Mouse (Mus musculus): Measurements from ENCODE around the gene Abcc1. TPM values are rescaled to one million over a fixed set of nuclear protein-coding genes. Genes with fewer than 3 reads are reported as not detected.

Abcc1 gene
- polyA plus RNA-seq, 1 experiment from 2014 or later: 7.5 TPM

DNA sequence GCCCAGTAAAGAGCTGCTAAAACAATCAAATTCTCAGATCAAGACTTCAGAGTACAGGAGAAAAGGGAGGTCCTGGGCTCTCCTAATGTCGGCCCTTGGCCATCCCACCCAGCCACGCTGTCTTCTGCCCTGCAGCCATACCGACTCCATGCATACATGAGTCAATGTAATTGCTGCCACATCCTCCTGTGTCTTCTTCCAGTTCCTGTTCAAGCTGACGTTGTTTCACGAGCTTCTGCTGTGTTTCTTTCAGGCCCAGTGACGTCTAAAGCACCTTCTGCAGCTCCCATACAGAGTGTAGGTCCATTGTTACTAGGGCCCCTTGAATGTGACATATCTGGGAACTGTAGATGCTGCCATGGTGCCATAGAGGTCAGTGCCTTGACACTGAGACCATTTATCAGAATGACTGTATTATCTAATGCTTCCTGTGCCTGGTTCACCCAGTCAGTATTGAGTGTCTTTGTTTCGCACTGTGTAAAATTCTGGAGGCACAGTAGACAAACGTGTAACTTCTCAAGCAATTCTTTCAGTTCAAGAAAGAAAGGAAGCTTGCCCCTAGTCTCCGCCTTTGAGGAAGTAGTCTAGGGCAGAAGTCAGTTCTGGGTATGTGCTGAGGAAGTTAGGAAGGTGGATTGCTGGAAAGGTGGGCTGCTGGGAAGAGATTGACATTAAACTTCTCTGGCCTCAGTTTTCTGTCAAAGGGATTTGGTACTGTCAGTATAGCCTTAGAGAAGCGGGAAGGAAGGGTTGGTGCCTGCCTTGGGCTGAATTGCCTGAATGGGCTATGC, 116.3 kb downstream of the Abcc1 start:
- no peak for ATAC-seq (ENCODE audit: insufficient read depth, low FRiP score, low TSS enrichment)
- no peak for DNase-seq (ENCODE audit: low spot score)

DNA sequence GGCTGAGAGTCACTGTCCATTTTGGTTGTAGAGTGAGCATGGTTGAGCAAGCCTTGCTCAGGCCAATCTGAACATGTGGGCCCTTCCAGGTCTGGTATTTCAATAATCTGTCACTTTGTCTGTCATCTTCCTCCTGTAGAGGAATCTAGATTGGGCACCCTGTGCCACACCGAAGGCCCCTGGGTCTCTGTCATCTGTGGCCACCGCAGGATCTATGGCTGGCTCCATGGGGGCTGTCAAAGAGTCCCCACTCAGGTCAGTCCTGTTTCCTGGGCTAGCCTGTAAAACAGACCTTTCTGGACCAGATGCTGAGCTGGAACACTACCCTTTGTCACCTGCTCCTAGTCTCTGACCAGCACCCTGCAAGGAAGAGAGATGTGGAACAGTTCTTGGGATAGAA, 118.3 kb downstream of the Abcc1 start:
- 94% methylated on average over 2 of the region's 2 CpGs for WGBS
- no peak for DNase-seq (ENCODE audit: low spot score)
- ATAC-seq (ENCODE audit: insufficient read depth, low FRiP score, low TSS enrichment): no peak

More for the DNA sequence above, 116.3 kb downstream of the Abcc1 start:
- Histone ChIP-seq H3K36me3 (ENCODE audit: control insufficient read depth, insufficient read depth, low read length) (peaks cover 2% of the 10 kb centered on the region; the same call in 1 of the 2 replicates), H3K27me3 (ENCODE audit: control insufficient read depth, insufficient read depth, low read length) (no peaks in the 10 kb centered on the region), H3K9ac (ENCODE audit: low read length) (no peak overlapping the region), H3K4me3 (ENCODE audit: low read depth, low read length) (no peak overlapping the region), H3K9me3 (ENCODE audit: control insufficient read depth, low read length) (no peaks in the 10 kb centered on the region), H3K4me1 (ENCODE audit: control insufficient read depth, insufficient read depth, low read length) (no peaks in the 10 kb centered on the region), H3K4me2 (ENCODE audit: low read depth) (no peak overlapping the region), H3K27ac (ENCODE audit: low read depth, low read length) (no peak overlapping the region)
- WGBS: 77% methylated on average over 10 of the region's 10 CpGs

GRCm38 (mm10) chr16:14483221-14483620, 121.9 kb downstream of the Abcc1 start:
- no peaks in the 10 kb centered on the region for H3K36me3 ChIP-seq (ENCODE audit: control insufficient read depth, insufficient read depth, low read length)
- H3K4me2 ChIP-seq (ENCODE audit: low read depth): no peak overlapping the region
- WGBS: 78% methylated on average over 1 of the region's 1 CpGs
- H3K27me3 ChIP-seq (ENCODE audit: control insufficient read depth, insufficient read depth, low read length): no peaks in the 10 kb centered on the region
- H3K27ac ChIP-seq (ENCODE audit: low read depth, low read length): no peak overlapping the region
- no peak overlapping the region for H3K9ac ChIP-seq (ENCODE audit: low read length)
- ATAC-seq (ENCODE audit: insufficient read depth, low FRiP score, low TSS enrichment) (no peak), DNase-seq (ENCODE audit: low spot score) (no peak)
- no peak overlapping the region for H3K4me3 ChIP-seq (ENCODE audit: low read depth, low read length)
- H3K4me1 ChIP-seq (ENCODE audit: control insufficient read depth, insufficient read depth, low read length): no peaks in the 10 kb centered on the region
- no peaks in the 10 kb centered on the region for H3K9me3 ChIP-seq (ENCODE audit: control insufficient read depth, low read length)

More for the DNA sequence above, 118.3 kb downstream of the Abcc1 start:
- no peak overlapping the region for H3K9ac ChIP-seq (ENCODE audit: low read length)
- H3K27ac ChIP-seq (ENCODE audit: low read depth, low read length): no peak overlapping the region
- no peaks in the 10 kb centered on the region for H3K27me3 ChIP-seq (ENCODE audit: control insufficient read depth, insufficient read depth, low read length)
- no peaks in the 10 kb centered on the region for H3K4me1 ChIP-seq (ENCODE audit: control insufficient read depth, insufficient read depth, low read length)
- H3K4me3 ChIP-seq (ENCODE audit: low read depth, low read length): no peak overlapping the region
- H3K4me2 ChIP-seq (ENCODE audit: low read depth): no peak overlapping the region
- H3K9me3 ChIP-seq (ENCODE audit: control insufficient read depth, low read length): no peaks in the 10 kb centered on the region
- no peaks in the 10 kb centered on the region for H3K36me3 ChIP-seq (ENCODE audit: control insufficient read depth, insufficient read depth, low read length)

- Histone ChIP-seq H3K27me3 (ENCODE audit: control insufficient read depth, insufficient read depth, low read length) (no peaks in the 10 kb centered on the region), H3K4me1 (ENCODE audit: control insufficient read depth, insufficient read depth, low read length) (no peaks in the 10 kb centered on the region), H3K4me3 (ENCODE audit: low read depth, low read length) (no peak overlapping the region), H3K27ac (ENCODE audit: low read depth, low read length) (no peak overlapping the region), H3K9me3 (ENCODE audit: control insufficient read depth, low read length) (no peaks in the 10 kb centered on the region), H3K9ac (ENCODE audit: low read length) (no peak overlapping the region), H3K4me2 (ENCODE audit: low read depth) (no peak overlapping the region), H3K36me3 (ENCODE audit: control insufficient read depth, insufficient read depth, low read length) (no peaks in the 10 kb centered on the region)
- ATAC-seq (ENCODE audit: insufficient read depth, low FRiP score, low TSS enrichment): no peak
- 89% methylated on average over 2 of the region's 2 CpGs for WGBS
- DNase-seq (ENCODE audit: low spot score): no peak
Observed at GRCm38 (mm10) chr16:14493491-14494114, 132.2 kb downstream of the Abcc1 start.

DNA sequence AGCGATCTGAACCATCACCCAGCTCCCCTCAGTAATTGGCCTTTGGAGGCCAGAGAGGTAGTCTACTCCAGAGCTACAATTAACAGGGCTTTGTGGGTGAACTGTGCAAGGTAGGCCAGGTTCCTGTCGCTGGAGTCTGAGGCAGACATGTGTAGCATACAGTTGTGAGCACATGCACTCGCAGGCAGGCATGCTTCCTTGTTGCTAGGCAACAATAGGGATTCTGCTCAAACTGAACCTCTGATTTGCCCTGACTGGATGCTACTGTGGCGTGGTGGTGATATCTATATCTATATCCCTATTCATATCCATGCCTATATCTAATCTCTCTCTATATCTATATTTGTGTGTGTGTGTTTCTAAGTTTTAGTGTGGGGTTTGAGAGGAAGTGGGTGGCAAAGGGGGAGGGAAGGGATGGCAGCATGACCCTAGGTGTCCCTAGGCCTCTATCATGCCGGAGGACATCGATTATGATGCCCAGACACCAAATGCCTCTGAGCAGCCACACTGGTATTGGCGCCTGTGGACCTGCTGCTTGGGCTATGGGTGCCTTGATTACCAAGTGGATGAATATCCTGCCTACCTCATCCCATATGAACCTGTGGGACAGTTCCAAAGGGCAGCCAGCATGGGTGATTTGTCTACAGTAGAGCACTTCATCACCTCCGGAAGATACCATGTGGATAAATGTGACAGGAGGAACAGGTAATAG, 140.4 kb downstream of the Abcc1 start:
- ATAC-seq (ENCODE audit: insufficient read depth, low FRiP score, low TSS enrichment) (no peak), DNase-seq (ENCODE audit: low spot score) (no peak)
- no peak overlapping the region for H3K4me3 ChIP-seq (ENCODE audit: low read depth, low read length)
- H3K4me1 ChIP-seq (ENCODE audit: control insufficient read depth, insufficient read depth, low read length): no peaks in the 10 kb centered on the region
- WGBS: 85% methylated on average over 8 of the region's 8 CpGs
- no peak overlapping the region for H3K27ac ChIP-seq (ENCODE audit: low read depth, low read length)
- no peaks in the 10 kb centered on the region for H3K9me3 ChIP-seq (ENCODE audit: control insufficient read depth, low read length)
- no peaks in the 10 kb centered on the region for H3K27me3 ChIP-seq (ENCODE audit: control insufficient read depth, insufficient read depth, low read length)
- H3K4me2 ChIP-seq (ENCODE audit: low read depth): no peak overlapping the region
- H3K36me3 ChIP-seq (ENCODE audit: control insufficient read depth, insufficient read depth, low read length): no peaks in the 10 kb centered on the region
- no peak overlapping the region for H3K9ac ChIP-seq (ENCODE audit: low read length)

GRCm38 (mm10) chr16:14506461-14506860, 145.1 kb downstream of the Abcc1 start:
- DNase-seq (ENCODE audit: low spot score) (no peak), ATAC-seq (ENCODE audit: insufficient read depth, low FRiP score, low TSS enrichment) (no peak)

More at GRCm38 (mm10) chr16:14506461-14506860, 145.1 kb downstream of the Abcc1 start:
- Histone ChIP-seq H3K9ac (ENCODE audit: low read length) (no peak overlapping the region), H3K9me3 (ENCODE audit: control insufficient read depth, low read length) (no peaks in the 10 kb centered on the region), H3K4me3 (ENCODE audit: low read depth, low read length) (no peak overlapping the region), H3K27me3 (ENCODE audit: control insufficient read depth, insufficient read depth, low read length) (no peaks in the 10 kb centered on the region), H3K4me1 (ENCODE audit: control insufficient read depth, insufficient read depth, low read length) (no peaks in the 10 kb centered on the region), H3K4me2 (ENCODE audit: low read depth) (no peak overlapping the region), H3K36me3 (ENCODE audit: control insufficient read depth, insufficient read depth, low read length) (no peaks in the 10 kb centered on the region), H3K27ac (ENCODE audit: low read depth, low read length) (no peak overlapping the region)
- 15% methylated on average over 2 of the region's 2 CpGs for WGBS

Other genes with a start within 250 kb of the Abcc1 start
- 142 and 153 TPM in 2 replicates for gene Nde1, start 198.3 kb upstream of the Abcc1 start, polyA plus RNA-seq (2014; fragmentation: Nextera tagmentation; extraction: Ambion mirVana)
- 16.8 and 17.5 TPM in 2 replicates for gene Marf1, start 198.2 kb upstream of the Abcc1 start, polyA plus RNA-seq (2014; fragmentation: Nextera tagmentation; extraction: Ambion mirVana)
- gene Myh11, start 70.2 kb upstream of the Abcc1 start, polyA plus RNA-seq (2014; fragmentation: Nextera tagmentation; extraction: Ambion mirVana): 0.27 and 0.32 TPM in 2 replicates
- gene Fopnl, start 44.2 kb upstream of the Abcc1 start, polyA plus RNA-seq (2014; fragmentation: Nextera tagmentation; extraction: Ambion mirVana): 154 and 159 TPM in 2 replicates
- gene A630010A05Rik, start 200.8 kb downstream of the Abcc1 start, polyA plus RNA-seq (2014; fragmentation: Nextera tagmentation; extraction: Ambion mirVana): not detected in 2 replicates